Mouse (Mus musculus) cerebral cortex, adult 2 months (tissue): ENCODE data around the gene Baiap3.

Source experiments
- WGBS: fragments of 180-500 bp; shearing (Covaris S2); methylation state at CpG from one replicate; pipeline ENCODE4 v1.1.7; 2018; 5-methylcytosine and 5-hydroxymethylcytosine counted together

The Baiap3 gene

DNA sequence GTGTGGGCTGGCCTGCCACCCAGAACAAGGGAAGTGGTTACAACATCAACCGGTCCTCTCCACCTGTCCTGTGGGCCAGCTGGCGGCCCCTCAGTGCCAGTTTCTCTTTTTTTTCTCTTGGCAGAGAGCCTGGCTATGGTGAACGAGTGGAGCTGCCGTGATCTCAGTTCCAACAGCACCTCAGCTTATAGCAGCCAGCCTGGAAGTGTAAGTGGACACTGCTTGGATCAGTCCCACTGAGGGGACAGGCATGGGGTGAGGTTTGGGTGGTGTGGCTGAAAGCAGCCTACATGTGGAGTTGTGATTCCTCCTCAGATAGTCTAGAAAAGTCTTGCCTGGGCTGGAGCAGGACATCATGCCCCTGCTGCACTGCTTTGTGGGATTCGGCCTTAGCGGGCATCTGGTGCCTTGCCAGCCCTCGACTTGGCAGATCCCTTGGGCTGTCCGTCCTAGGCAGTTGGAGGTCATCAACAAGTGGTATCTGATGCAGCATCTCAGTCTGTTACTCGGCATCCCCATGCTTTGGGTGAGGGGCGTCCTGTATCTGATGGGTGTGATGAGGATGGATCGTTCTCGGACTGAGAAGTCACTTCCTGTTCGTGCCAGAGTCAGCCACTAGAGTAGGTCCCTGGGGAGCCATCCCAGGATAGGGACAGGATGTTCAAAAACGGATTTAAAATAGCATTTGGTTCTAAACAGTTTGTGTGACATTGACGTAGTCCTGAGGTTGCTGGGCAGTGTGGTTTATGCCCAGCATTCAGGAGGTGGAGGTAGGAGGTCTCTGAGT lies 45.3 kb downstream of the Baiap3 start:
- 59% methylated on average over 15 of the region's 15 CpGs for WGBS

DNA sequence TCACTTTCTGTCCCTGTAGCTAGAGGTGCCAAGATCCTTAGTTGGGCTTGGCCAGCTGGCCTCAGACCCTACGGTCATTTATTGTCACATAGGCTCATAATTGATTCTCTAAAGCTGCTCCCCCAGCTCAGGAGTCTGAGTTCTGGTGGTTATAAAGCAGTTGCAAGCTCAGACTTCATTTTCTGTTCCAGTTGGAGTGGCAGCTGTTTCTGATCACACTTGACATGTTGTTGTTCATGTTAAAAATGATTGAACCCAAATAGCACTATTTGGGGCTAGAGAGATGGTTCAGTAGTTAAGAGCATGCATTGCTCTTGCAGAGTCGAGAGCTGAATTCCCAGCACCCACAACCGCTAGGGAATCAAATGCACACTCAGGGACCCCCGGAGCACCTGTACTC lies 46.2 kb downstream of the Baiap3 start:
- WGBS, result 91% methylated on average over 4 of the region's 4 CpGs

- 82% methylated on average over 4 of the region's 4 CpGs for WGBS
Observed at GRCm38 (mm10) chr17:25202401-25202800, 53.8 kb downstream of the Baiap3 start.
